Mouse (Mus musculus) frontal cortex, postnatal 14 days (tissue): ENCODE measurements around the gene Spns2.

Experiments
- DNase-seq, 2 experiments: peaks; one replicate each; pipeline ENCODE4 v3.0.0; 2022; ENCODE audit warnings: low spot score in 2 of 2

The Spns2 gene

GRCm38 (mm10) chr11:72489881-72490301, at the start of gene Spns2:
Gene Spns2, minus strand, starts transcription at chr11:72489904.
- peak; percentile 88 to 91 for DNase-seq

- no peak for DNase-seq
Observed at GRCm38 (mm10) chr11:72538811-72539210, 49.1 kb upstream of the Spns2 start.

GRCm38 (mm10) chr11:72538037-72538755, 48.5 kb upstream of the Spns2 start:
- DNase-seq = no peak

GRCm38 (mm10) chr11:72537503-72537902, 47.8 kb upstream of the Spns2 start:
- no peak for DNase-seq

GRCm38 (mm10) chr11:72535519-72535918, 45.8 kb upstream of the Spns2 start:
- DNase-seq = no peak

- no peak for DNase-seq
Observed at GRCm38 (mm10) chr11:72532890-72533289, 43.2 kb upstream of the Spns2 start.

- DNase-seq = no peak
Observed at GRCm38 (mm10) chr11:72531632-72532031, 41.9 kb upstream of the Spns2 start.

- no peak for DNase-seq
Observed at GRCm38 (mm10) chr11:72531144-72531543, 41.4 kb upstream of the Spns2 start.

GRCm38 (mm10) chr11:72526190-72526589, 36.5 kb upstream of the Spns2 start:
- DNase-seq = no peak

GRCm38 (mm10) chr11:72523711-72524110, 34.0 kb upstream of the Spns2 start:
- no peak for DNase-seq

- DNase-seq = no peak
Observed at GRCm38 (mm10) chr11:72522616-72523041, 32.9 kb upstream of the Spns2 start.

GRCm38 (mm10) chr11:72521598-72522541, 32.2 kb upstream of the Spns2 start:
- no peak for DNase-seq

- no peak for DNase-seq
Observed at GRCm38 (mm10) chr11:72519895-72520294, 30.2 kb upstream of the Spns2 start.

- DNase-seq = no peak
Observed at GRCm38 (mm10) chr11:72519189-72519588, 29.5 kb upstream of the Spns2 start.

- DNase-seq = no peak
Observed at GRCm38 (mm10) chr11:72518449-72518848, 28.7 kb upstream of the Spns2 start.

- DNase-seq = no peak
Observed at GRCm38 (mm10) chr11:72514967-72515366, 25.3 kb upstream of the Spns2 start.

GRCm38 (mm10) chr11:72508651-72509050, 18.9 kb upstream of the Spns2 start:
- DNase-seq = no peak

- no peak for DNase-seq
Observed at GRCm38 (mm10) chr11:72507651-72508050, 17.9 kb upstream of the Spns2 start.

- no peak for DNase-seq
Observed at GRCm38 (mm10) chr11:72504016-72504797, 14.5 kb upstream of the Spns2 start.

GRCm38 (mm10) chr11:72503501-72503921, 13.8 kb upstream of the Spns2 start:
- DNase-seq = no peak

- no peak for DNase-seq
Observed at GRCm38 (mm10) chr11:72502236-72502635, 12.5 kb upstream of the Spns2 start.
